Mouse (Mus musculus) central nervous system, embryonic 11.5 days (tissue): ENCODE results near the gene Ppp2r3c. TPM values are rescaled to one million over a fixed set of nuclear protein-coding genes. Genes with fewer than 3 reads are reported as not detected.

Experiments used
- polyA plus RNA-seq: library from polyadenylated mRNA; depleted of rRNA; stranded (reverse); fragments of >200 nt; gene quantifications from 2 replicates; pipeline ENCODE4 v1.2.3, GENCODE M21; 2012; rRNA removed

Gene Ppp2r3c
- polyA plus RNA-seq: 16.1 and 24.6 TPM in 2 replicates

DNA sequence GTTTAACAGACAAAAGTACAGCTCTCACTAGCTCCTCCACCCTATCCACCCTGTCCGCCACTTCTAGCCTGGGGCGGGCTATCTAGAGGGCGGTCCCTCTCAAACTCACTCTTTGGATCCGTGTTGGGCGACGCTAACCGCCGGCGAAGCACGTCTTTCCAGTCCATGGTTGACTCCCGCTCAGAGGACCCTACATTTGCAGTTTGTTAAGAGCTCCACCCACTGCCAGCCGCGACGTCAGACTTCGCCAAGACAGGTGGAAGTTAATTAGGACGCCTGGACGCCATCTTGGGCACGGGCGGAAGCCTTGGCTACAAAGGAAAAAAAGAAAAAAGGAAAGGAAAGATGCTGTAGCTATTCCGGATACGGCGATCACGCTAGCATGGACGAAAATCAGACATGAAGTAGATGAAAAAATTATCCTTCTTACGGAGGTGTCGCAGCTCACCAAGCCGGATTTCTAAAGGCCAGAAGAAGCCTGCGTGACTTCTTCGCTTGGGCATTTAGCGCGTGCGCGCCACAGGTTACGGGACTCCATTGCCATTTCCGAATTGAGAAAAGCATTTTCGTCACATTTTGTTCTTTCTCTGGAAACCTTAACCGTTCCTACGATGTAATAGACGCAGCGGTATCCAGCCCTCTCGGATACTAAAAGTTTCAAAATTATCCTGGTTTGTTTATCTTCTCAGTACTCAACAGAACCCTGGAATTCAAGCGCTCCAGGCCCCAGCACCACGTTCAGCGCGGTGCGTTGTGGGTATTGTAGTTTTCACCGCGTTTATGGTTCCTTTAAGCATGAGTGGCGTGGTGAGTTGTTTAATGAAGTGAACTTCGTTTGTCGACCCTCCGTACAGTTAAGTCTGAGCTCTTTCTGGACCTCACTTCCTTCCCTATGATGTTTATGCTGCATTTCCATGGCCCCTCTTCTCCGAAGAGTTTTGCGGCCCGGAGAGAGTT, at the start of gene Ppp2r3c:
Ppp2r3c (minus strand) TSS at position 514 of the 957 bp plus-strand sequence.

GRCm38 (mm10) chr12:55299336-55299735, 3.5 kb downstream of the Ppp2r3c start, which contains the start of gene 1110008L16Rik:
Gene 1110008L16Rik (plus strand): TSS chr12:55299577.

DNA sequence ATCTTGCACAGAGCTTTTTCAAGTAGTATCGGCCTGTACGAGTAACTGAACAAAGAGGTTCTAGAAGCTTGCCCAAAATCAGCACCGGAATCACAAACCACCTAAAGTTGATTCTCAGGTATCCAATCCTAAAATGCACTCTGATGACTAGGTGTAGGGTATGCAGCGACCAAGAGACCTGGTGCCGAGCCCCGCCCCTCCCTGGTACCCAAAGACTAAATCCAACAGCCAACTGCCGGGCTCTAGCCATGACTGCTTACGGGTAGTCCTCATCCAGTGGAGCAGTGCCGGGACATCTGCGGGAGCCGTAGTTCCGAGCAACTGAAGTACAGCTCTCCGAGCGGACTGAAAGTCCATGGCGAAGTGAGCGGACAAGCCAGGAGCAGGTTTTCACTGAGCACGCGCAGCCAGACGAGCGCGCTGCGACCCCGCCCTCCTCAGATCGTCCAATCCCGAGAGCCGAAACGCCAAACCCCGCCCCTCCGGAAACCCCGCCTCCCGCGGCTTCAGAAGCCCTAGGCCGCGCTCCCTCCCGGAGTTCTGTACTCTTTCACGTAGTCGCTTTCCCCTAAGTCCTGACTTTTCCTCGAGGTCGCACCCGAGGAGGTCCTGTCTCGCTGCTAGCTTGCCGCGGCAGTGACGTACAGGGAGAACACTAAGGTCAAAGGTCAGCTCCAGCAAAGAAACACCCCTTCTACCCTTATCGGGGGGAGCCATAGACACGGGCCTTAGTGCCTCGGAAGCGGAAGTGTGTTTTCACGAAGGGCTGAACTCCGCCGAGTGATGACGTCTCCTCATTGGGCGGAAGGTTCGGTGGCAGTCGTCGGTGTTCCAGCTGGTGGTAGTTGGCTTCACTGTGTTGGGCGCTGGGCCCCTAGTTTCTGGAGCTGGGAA, 72.9 kb downstream of the Ppp2r3c start, which contains the start of gene Srp54c:
Srp54c (plus strand) TSS at position 543 of the 894 bp plus-strand sequence.

Other genes with a start within 250 kb of the Ppp2r3c start
- 20.4 and 33.0 TPM in 2 replicates for gene 2700097O09Rik, start 222.9 kb downstream of the Ppp2r3c start, polyA plus RNA-seq
- gene Srp54a, start 222.7 kb downstream of the Ppp2r3c start, polyA plus RNA-seq: 69.2 and 75.8 TPM in 2 replicates
- gene Fam177a, start 178.5 kb downstream of the Ppp2r3c start, polyA plus RNA-seq: 7.0 and 9.5 TPM in 2 replicates
- 34.5 and 38.2 TPM in 2 replicates for gene Srp54b, start 147.9 kb downstream of the Ppp2r3c start, polyA plus RNA-seq
- gene 1700047I17Rik2, start 103.4 kb downstream of the Ppp2r3c start, polyA plus RNA-seq: not detected in 2 replicates
- gene Srp54c, start 72.8 kb downstream of the Ppp2r3c start, polyA plus RNA-seq: 38.5 and 55.4 TPM in 2 replicates
- 11.7 and 13.2 TPM in 2 replicates for gene 1110008L16Rik, start 3.4 kb downstream of the Ppp2r3c start, polyA plus RNA-seq
- 247 and 296 TPM in 2 replicates for gene Psma6, start 81.2 kb upstream of the Ppp2r3c start, polyA plus RNA-seq
- gene Nfkbia, start 189.6 kb upstream of the Ppp2r3c start, polyA plus RNA-seq: 19.4 and 28.7 TPM in 2 replicates